Mouse (Mus musculus): Measurements from ENCODE around the gene Rpn1. TPM values are rescaled to one million over a fixed set of nuclear protein-coding genes. Genes with fewer than 3 reads are reported as not detected.

The Rpn1 gene
- 100 to 1,000 TPM; 100 to 113 TPM for polyA plus RNA-seq (2017; shearing (Covaris generic))

GRCm38 (mm10) chr6:88084278-88085151 lies at the start of gene Rpn1:
Rpn1 (plus strand) TSS chr6:88084482.
- peak; percentile 95 for ATAC-seq

- no peak for ATAC-seq
These were observed 46.7 kb upstream of the Rpn1 start for GRCm38 (mm10) chr6:88037471-88038045.

DNA sequence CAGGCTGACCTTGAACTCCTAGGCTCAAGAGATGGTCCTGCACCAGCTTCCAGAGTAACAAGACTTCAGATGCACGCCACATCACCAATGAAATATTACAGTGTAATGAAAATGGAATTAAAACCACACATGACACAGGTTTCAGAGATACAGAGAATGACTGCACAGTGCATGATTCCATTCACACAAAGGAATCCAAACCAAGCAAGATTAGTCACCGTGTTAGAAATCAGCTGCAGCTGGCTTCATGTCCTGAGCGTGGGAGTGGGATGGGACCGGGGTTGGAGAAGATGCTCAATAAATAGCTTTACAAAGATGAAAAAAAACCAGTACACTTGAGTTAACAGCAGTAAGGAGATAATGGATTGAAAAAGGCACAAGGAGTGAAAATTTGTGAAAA lies 44.9 kb upstream of the Rpn1 start:
- no peak for ATAC-seq

DNA sequence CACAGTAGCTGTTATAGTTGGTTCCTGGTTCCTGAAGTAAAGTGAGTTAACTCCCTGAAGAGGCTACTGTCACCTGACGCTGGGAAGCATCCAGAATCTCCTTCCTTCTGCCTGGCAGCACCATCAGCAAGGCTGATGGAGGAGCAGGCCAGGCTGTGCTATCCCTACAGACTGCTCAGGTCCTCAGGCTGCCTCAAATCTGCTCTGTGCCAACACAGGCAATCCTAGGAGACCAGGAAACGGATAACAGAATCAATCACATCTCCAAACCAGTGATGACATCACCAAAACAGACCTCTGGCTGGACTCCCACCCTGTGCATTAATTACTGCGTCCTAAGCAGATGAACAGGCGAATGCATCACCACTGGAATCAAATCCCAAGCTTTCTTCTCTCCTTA lies 43.1 kb upstream of the Rpn1 start:
- no peak for ATAC-seq

- ATAC-seq = no peak
These were observed 41.9 kb upstream of the Rpn1 start for GRCm38 (mm10) chr6:88042336-88042735.

DNA sequence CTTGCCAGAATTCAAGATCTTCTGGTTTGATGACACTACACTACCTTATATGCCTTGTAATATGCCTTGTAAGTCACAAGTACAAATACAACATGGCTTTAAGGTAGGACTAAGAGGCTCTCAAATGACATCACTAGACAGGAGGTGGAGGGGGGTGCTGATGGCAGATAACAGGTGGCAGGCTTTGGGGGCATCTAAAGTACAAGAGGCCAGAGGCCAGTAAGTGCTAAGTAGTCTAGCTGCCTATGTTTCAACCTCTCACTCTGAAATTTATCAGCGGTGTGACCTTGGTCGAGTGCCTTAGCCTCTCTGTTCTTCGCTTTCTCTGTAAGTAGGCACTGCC lies 40.1 kb upstream of the Rpn1 start:
- ATAC-seq = no peak

- ATAC-seq = peak; percentile 97
These were observed 39.5 kb upstream of the Rpn1 start, which contains the start of gene Rab7 for GRCm38 (mm10) chr6:88044577-88045405. Rab7 (minus strand) TSS chr6:88045270.

DNA sequence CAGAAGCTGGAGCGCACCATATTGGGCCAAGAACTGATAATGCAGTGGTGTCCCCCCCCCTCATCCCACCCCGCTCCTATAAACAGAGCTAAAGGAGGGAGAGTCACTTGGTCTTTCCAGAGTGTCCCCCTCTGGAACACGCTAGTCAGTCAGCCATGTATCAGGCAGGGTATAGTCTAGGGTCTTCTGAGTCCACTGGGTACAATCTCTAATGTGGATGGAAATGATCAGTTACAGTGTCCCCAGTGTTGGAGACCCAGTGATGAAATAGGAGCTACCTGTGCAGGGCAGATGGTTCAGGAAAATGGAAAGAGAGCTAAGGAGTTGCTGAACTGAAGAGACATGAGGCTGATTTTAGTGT lies 38.9 kb upstream of the Rpn1 start:
- no peak for ATAC-seq

DNA sequence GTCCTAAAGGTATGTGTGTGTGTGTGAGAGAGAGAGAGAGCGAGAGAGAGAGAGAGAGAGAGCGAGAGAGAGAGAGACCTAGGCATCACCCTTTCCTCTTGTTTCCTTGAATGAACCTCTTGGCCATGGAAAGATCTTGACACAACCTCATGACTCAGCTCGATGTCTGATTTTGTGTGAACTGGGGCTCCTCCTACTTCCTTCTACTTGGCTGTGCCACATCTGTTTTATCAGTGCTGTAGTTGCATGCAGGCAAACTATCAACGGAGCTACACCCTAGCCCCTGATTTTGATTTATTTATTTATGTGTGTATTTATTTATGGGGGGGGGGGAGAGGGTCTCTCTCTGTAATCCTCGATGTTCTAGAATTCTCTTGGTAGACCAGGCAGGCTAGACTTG lies 36.4 kb upstream of the Rpn1 start:
- no peak for ATAC-seq

DNA sequence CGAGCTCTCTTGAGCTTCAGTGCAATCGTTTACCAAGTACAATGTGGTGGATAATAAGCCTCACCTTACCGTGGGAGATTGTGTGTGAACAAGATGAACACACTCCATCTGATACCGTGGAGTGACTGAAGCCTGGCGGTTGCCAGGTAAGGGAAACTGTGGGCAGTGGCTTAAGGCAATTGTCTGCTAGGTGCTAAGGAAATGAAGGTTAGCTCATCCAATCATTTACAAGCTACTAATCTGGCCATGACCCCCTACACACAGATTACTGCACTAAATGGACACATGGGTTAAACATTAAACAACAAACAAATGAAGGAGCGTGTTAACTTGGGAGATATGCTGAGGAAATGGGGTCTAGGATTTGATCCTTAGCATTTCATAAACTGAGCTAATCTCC lies 35.3 kb upstream of the Rpn1 start:
- ATAC-seq = no peak

DNA sequence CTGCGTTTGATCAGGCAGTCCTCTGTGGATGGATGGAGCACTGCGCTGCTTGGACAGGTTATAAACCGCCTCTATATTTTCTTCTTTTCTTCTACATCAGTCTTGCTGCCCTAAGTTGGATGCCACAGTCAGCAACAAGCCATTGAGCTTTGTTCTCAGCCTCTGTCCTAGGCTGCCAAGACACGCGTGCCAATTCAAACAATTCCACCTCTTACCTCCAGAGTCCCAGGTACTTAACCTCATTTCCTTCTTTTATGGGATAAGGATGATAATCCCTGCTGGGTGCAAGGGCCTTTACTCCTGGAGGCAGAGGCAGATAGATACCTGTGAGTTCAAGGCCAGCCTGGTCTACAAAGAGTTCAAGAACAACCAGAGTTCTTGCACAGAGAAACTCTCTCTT lies 33.1 kb upstream of the Rpn1 start:
- no peak for ATAC-seq

DNA sequence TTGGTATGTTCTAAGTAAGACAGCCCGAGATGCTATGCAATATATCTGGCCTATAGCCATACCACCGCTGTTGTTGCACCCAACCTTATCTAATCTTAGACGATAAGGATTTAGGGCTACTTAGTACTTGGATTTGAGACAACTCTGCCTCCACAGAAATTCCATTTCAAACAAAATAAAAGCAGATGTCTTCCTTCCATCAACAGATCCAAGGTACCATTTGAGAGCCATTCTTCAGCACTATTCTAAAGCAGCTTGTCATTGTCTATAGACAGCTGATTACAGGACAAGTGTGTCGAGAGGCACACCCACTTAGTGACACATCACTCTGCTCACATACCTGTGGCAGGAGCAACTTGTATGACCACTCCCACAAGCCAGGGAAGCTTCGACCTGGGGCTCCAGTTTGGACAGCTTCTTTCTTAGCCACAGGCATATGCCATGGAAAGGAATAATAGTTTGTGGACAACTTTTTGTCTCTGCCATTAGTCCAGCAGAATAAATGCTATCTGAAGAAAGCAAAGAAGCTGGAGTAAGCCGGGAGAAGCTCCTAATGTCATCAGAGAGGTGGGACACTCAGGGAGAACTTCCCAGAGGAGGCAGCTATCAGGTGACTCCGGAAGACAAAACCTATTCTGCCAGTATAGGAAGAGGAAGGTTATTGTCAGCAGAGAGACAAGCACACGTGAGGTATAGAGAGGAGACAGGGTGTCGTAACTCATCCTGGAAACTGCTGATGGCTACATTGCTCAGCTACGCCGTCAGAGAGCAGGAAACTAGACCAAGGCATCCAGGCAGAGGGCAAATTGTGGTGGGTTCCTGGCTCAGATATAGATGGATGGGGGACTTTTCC lies 30.8 kb upstream of the Rpn1 start:
- ATAC-seq = no peak

DNA sequence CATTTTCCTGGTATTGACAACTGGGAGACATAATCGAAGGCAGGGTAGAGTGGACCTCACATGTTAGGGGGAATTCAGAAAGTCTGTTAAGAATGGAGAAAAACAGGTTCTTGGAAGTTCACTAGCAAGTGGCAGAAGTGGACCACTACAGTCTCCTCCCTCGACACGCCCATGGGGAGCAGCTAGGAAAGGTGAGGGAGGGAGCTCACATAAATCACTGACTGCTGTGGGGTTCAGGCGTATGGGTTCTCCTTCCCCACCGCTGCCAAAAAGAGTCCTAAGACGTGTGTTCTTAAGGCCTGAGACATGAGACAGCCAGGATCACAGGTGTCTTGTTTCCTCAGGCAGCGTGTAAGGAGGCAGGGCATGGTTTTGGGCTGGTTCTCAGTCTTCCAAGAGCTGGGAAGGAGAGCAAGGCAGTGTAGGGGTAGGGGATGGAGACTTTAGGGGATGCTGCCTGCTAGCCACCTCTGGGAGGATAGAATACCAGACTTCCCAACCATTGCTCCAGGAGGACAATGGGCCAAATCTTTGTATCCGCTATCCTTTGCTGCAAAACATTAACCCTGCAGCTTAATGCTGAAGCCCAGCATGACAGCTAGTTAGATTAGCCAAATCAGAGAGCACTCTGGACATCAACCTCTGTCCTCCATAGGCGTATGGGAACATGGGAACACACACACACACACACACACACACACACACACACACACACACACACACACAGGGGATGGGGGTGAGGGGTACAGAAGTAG lies 30.0 kb upstream of the Rpn1 start:
- ATAC-seq = no peak

DNA sequence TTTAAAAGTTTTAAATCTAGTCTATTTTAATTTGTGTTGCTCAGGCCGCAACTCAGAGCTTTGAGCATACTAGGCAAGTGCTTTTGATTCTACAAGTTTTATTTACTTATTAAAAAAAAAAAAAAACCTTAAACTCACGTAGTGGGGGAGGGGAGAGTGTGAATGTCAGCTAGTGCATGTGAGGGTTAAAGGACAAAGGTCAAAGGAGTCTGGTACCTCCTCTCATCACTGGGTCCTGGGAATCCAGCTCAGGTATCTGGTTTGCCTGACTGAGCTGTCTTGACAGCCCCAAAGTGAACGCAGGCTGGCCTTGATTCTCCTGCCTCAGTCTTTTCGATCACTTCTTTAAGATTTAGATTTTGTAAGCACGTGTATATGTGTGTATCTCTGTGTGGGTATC lies 28.6 kb upstream of the Rpn1 start:
- ATAC-seq = no peak

DNA sequence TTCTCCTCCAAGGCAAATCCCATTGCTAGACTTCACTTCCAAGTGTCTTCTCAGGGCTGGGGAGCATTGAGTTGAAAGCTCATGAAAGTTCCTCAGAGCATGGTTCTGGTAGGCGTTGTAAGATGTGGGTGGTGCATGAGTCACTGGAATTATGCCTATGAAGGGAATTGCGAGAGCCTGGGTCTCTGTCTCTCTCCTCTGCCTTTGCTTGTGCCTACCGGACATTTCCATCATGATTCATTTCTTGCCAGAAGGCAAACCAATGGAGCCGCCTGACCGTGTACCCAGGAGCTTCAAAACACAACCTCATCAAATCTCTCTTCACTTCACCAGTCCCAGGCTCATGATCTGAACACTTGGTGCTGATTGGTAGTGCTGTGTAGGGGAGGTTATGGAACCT lies 27.4 kb upstream of the Rpn1 start:
- ATAC-seq = no peak

GRCm38 (mm10) chr6:88059903-88060302 lies 24.4 kb upstream of the Rpn1 start:
- ATAC-seq = no peak

- ATAC-seq = no peak
These were observed 23.7 kb upstream of the Rpn1 start for GRCm38 (mm10) chr6:88060602-88061001.

GRCm38 (mm10) chr6:88061406-88061805 lies 22.9 kb upstream of the Rpn1 start:
- no peak for ATAC-seq

GRCm38 (mm10) chr6:88062398-88062797 lies 21.9 kb upstream of the Rpn1 start:
- ATAC-seq = no peak

- ATAC-seq = peak; percentile 67
These were observed 20.1 kb upstream of the Rpn1 start for GRCm38 (mm10) chr6:88064072-88064642.

DNA sequence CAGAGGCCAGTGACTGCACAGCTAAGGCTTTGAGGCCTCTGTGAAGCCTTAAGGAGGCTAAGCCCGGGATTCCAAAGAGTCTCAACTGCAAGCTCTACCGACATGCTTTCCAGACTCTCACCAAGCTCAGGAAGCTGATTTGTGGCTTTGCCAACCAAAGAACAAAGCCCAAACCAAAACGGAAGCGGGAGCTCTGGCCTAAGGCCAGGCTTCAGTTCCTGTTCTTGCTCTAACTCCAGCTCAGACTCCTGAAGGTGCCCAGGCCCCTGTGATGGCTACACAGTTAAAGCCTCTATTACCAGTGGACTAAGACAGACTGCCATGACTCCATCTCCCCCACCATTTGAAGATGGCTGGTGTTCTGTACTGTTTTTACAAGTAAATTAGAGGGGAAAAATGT lies 19.2 kb upstream of the Rpn1 start:
- ATAC-seq = no peak

DNA sequence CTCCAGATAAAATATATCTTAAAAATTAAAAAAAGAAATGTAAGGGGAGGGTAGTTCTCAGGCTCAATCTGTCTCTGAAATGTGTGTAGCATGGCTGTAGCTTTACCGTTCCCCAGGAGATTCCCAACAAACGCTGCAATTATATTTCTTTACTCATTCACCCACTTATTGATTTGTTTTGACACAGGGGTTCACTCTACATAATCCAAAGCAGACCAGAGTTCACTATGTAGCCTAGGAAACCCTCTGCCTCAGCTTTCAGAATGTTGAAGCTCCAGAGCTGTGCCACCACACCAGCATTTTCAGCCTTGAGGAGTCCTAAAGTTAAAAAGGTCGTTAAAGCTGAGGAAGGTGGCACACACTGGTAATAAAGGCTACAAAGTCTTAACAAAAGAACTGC lies 18.3 kb upstream of the Rpn1 start:
- no peak for ATAC-seq

Measured in activated CD4-positive, CD25-positive, alpha-beta regulatory T cell, adult 4 months (primary cell).